Mouse (Mus musculus) kidney, adult 2 months (tissue): ENCODE results near the gene Rtp4. TPM values are rescaled to one million over a fixed set of nuclear protein-coding genes. Genes with fewer than 3 reads are reported as not detected.

Experiments used
- DNase-seq: peaks from one replicate; pipeline ENCODE4 v3.0.0; 2021
- H3K27ac ChIP-seq: fragments of 200-500 bp; 2 replicates; pipeline ENCODE4 v1.5.1; 2012; ENCODE audit warnings: low read depth, low read length, control low read depth, inconsistent platforms; ENCODE audit not compliant: insufficient read depth
- H3K27me3 ChIP-seq: fragments of 200-500 bp; replicated peaks from 2 replicates; pipeline ENCODE4 v1.6.1; 2012; ENCODE audit warnings: mild to moderate bottlenecking, moderate library complexity, low read length, inconsistent platforms; ENCODE audit not compliant: control insufficient read depth, insufficient read depth
- H3K36me3 ChIP-seq: fragments of 200-500 bp; 2 replicates; pipeline ENCODE4 v1.6.1; 2012; ENCODE audit warnings: mild to moderate bottlenecking, moderate library complexity, low read length, inconsistent platforms; ENCODE audit not compliant: control insufficient read depth, insufficient read depth
- H3K4me1 ChIP-seq: fragments of 200-500 bp; 2 replicates; pipeline ENCODE4 v1.6.1; 2011; ENCODE audit warnings: low read length; ENCODE audit not compliant: control insufficient read depth, insufficient read depth
- H3K4me3 ChIP-seq: fragments of 200-500 bp; 2 replicates; pipeline ENCODE4 v1.5.1; 2011; ENCODE audit warnings: mild to moderate bottlenecking, low read depth, low read length, control low read depth; ENCODE audit not compliant: insufficient read depth
- CTCF ChIP-seq: fragments of 200-500 bp; conservative IDR thresholded peaks from 2 replicates; pipeline ENCODE4 v1.5.1; 2011; ENCODE audit warnings: low read depth, mild to moderate bottlenecking, control low read depth, low read length, moderate library complexity, mixed read lengths; ENCODE audit not compliant: insufficient read depth, insufficient read length
- POLR2A ChIP-seq: fragments of 200-500 bp; IDR thresholded peaks from one replicate; pipeline ENCODE4 v1.6.1; 2011; ENCODE audit warnings: low read depth, low read length, control low read depth
- WGBS: fragments of 180-500 bp; shearing (Covaris S2); methylation state at CpG from one replicate; pipeline ENCODE4 v1.1.7; 2018; 5-methylcytosine and 5-hydroxymethylcytosine counted together
- polyA plus RNA-seq: library from polyadenylated mRNA; depleted of rRNA; stranded (reverse); fragments of >200 nt; gene quantifications from 2 replicates; pipeline ENCODE4 v1.2.3, GENCODE M21; 2012; rRNA removed

The Rtp4 gene
- polyA plus RNA-seq, 1 experiment = 21.6 TPM

GRCm38 (mm10) chr16:23609748-23610185 is 89.7 kb downstream of the Rtp4 start:
- no peaks in the 10 kb centered on the region for H3K4me1 ChIP-seq
- peak overlapping the region; percentile 63 for H3K4me3 ChIP-seq
- no peaks in the 10 kb centered on the region for H3K27me3 ChIP-seq
- DNase-seq = peak; percentile 82
- WGBS = 13% methylated on average over 11 of the region's 11 CpGs
- TF ChIP-seq CTCF = no peak
- TF ChIP-seq POLR2A = no peak
- peak overlapping the region; percentile 66 for H3K27ac ChIP-seq
- H3K36me3 ChIP-seq = no peaks in the 10 kb centered on the region; the same call in 1 of the 2 replicates

DNA sequence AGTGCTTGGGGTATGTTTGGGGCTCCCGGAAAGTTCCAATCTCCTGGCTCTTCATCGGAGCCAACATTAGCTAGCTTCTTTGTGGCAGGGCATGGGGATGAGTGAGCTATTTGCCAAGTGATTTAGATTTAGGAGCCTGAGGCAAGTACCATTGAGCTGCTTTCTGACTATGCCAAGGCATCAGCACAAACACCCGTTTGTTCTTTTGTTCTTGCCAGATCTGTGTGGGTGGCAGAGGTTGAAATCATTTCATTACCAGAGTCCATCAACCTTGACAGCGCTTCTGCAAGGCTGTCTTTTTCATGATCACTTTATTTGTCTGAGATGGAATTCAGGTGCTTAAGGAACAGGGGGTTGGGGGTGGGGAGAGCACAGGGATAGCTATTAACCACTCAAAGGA is 104.1 kb downstream of the Rtp4 start:
- Histone ChIP-seq H3K4me3 (no peak overlapping the region), H3K36me3 (no peaks in the 10 kb centered on the region), H3K27ac (no peak overlapping the region), H3K27me3 (no peaks in the 10 kb centered on the region), H3K4me1 (no peaks in the 10 kb centered on the region)
- WGBS = 35% methylated on average over 4 of the region's 4 CpGs
- no peak for TF ChIP-seq CTCF
- TF ChIP-seq POLR2A = no peak
- DNase-seq = no peak

DNA sequence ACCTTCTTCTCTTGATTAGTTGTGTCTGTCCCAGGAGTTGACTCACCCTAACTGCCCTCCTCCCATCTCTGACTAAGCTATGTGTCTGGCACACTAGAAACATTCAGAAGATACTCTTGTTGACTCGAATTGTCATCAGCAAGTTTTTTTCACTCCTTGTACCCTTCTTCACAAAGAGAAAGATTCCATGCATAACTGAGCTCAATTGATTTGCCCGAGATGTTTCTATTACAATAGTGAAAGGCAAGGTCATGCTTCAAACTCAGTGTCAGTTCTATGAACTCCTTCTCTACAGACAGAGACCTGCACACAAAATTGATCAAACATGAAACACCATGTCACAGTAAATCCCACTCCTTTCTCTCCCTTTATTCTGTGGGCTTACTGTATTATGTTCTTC is 111.4 kb downstream of the Rtp4 start:
- Histone ChIP-seq H3K36me3 (no peaks in the 10 kb centered on the region), H3K4me3 (no peak overlapping the region), H3K27me3 (no peaks in the 10 kb centered on the region), H3K4me1 (no peaks in the 10 kb centered on the region), H3K27ac (no peak overlapping the region)
- no peak for TF ChIP-seq CTCF
- no peak for TF ChIP-seq POLR2A
- WGBS = 83% methylated on average over 2 of the region's 2 CpGs
- DNase-seq = no peak

- no peak overlapping the region for H3K4me3 ChIP-seq
- 80% methylated on average over 2 of the region's 2 CpGs for WGBS
- no peak overlapping the region for H3K27ac ChIP-seq
- H3K4me1 ChIP-seq = no peaks in the 10 kb centered on the region
- TF ChIP-seq CTCF (peak; percentile 42), POLR2A (no peak)
- H3K27me3 ChIP-seq = no peaks in the 10 kb centered on the region
- no peaks in the 10 kb centered on the region for H3K36me3 ChIP-seq
- DNase-seq = no peak
Observed at GRCm38 (mm10) chr16:23632681-23633080, 112.6 kb downstream of the Rtp4 start.

- WGBS = 97% methylated on average over 5 of the region's 5 CpGs
- no peaks in the 10 kb centered on the region for H3K27me3 ChIP-seq
- no peak overlapping the region for H3K4me3 ChIP-seq
- no peak overlapping the region for H3K27ac ChIP-seq
- H3K4me1 ChIP-seq = no peaks in the 10 kb centered on the region
- no peak for TF ChIP-seq CTCF
- TF ChIP-seq POLR2A = no peak
- no peaks in the 10 kb centered on the region for H3K36me3 ChIP-seq
- no peak for DNase-seq
Observed at GRCm38 (mm10) chr16:23653028-23653427, 132.9 kb downstream of the Rtp4 start.

DNA sequence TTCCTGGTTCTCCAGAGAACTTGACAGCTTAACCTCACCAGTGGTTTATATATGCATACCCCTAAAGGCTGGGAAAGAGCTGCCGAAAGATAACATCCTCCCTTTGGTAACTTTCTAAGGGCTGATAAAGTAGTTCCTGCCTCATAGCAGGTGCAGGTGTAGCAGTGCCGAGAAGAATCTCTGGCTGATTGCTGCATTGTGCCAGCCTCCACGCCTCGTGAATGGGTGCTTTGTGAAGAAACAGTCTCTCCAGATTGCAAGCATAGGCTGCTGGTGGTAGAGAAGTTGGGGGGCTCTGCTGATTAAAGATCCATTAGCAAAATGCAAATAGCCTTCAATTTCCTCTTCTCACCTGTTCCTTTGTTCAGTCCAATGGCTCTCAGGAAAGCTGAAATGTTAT is 133.4 kb downstream of the Rtp4 start:
- no peak for TF ChIP-seq CTCF
- no peak for TF ChIP-seq POLR2A
- no peak for DNase-seq
- H3K27me3 ChIP-seq = no peaks in the 10 kb centered on the region
- H3K4me3 ChIP-seq = no peak overlapping the region
- 65% methylated on average over 4 of the region's 4 CpGs for WGBS
- H3K4me1 ChIP-seq = no peaks in the 10 kb centered on the region
- H3K27ac ChIP-seq = no peak overlapping the region
- H3K36me3 ChIP-seq = no peaks in the 10 kb centered on the region

DNA sequence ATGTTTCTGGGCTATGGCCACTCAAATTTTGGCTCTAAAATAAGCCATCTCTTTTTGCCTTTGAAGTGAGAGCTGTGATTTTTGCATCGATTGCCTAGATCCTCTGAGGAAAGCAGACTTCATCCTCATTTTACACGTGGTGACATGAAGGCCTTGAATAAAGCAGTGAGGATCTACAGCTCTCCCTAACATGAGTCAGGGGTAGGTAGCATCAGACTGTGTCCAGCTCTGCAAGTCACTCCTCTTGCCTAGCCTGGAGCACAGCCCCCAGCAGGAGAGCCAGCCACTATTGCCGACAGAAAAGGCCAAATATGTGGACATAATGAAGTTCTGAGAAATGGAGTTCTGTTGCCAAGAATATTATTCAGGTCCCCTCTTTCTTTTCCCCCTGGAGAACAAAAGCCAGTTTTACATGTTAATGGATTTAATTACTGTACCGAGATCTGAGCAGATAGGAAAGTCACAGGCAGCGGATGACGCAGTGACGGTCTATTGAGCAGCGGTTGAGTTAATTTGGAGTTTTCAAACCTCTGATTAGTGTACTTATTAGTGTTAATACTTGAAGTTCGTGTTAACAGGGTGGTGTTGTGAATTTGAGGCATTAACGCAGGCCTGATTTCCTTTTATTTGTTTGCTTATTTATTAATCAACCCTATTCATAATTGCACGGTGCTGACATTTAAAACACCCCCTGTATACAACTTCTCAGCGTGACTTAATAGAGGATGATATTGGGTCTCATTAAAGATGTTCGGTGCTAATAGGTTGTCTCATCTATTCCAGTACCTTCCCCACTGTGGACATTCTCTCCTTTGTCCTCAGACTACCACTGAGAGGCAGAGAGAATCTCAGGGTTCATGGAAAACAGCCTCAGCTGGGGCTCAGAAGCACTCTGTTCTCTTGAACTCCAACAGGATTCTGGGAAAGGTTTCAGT is 139.8 kb downstream of the Rtp4 start:
- Histone ChIP-seq H3K36me3 (no peaks in the 10 kb centered on the region), H3K27me3 (no peaks in the 10 kb centered on the region), H3K27ac (no peak overlapping the region), H3K4me1 (no peaks in the 10 kb centered on the region), H3K4me3 (no peak overlapping the region)
- no peak for DNase-seq
- no peak for TF ChIP-seq POLR2A
- no peak for TF ChIP-seq CTCF
- 60% methylated on average over 13 of the region's 13 CpGs for WGBS

Other genes starting within 250 kb of the Rtp4 start
- gene Rtp1, start 91.2 kb upstream of the Rtp4 start, polyA plus RNA-seq = 0.06 and 0.07 TPM in 2 replicates
- gene Masp1, start 524 bp downstream of the Rtp4 start, polyA plus RNA-seq = 2.6 TPM in 2 replicates